Mouse (Mus musculus) layer of hippocampus, adult 2 months (tissue): ENCODE measurements around the gene Itgb3bp. TPM values are rescaled to one million over a fixed set of nuclear protein-coding genes. Genes with fewer than 3 reads are reported as not detected.

Experiments used
- DNase-seq, 2 experiments: peaks; one replicate each; pipeline ENCODE4 v3.0.0; 2022; ENCODE audit warnings: low spot score in 2 of 2
- H3K27ac ChIP-seq: fragments of 200-600 bp; 2 replicates; pipeline ENCODE4 v1.8.1; 2022
- H3K4me3 ChIP-seq: fragments of 200-600 bp; 2 replicates; pipeline ENCODE4 v1.8.1; 2022; ENCODE audit warnings: mild to moderate bottlenecking
- CTCF ChIP-seq: fragments of 200-600 bp; conservative IDR thresholded peaks from 2 replicates; pipeline ENCODE4 v1.8.1; 2022; ENCODE audit warnings: antibody characterized with exemption, mild to moderate bottlenecking, moderate library complexity
- total RNA-seq, 2 experiments: library from RNA; stranded (reverse); gene quantifications; 2 replicates each; pipeline ENCODE4 v1.2.3; 2021

The Itgb3bp gene
- total RNA-seq, 2 experiments from 2014 or later, result 5.1 to 6.4 TPM

DNA sequence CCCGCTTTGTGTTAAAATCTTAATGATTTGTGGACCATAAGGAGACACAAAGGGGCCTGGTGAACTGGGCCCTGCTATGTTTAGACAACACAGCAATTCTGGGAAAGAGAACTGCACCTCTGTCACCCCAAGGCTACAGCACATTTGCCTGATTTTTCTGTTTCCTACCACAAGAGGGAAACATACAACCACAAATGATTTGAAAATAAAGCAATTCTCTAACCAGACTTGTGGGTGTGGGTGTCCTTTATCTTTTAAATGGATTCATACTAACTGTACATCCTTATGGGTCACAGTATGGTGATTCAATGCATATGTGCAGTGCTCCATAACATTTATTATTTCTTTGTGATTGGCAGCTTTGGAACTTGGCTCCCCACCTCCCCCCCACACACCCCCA lies 17.6 kb upstream of the Itgb3bp start:
- TF ChIP-seq CTCF, result peak; percentile 87
- DNase-seq, result peak in 1 of 2 experiments; percentile 41
- Histone ChIP-seq H3K27ac (no peak overlapping the region), H3K4me3 (no peak overlapping the region)

GRCm38 (mm10) chr4:99946516-99946915 lies 16.9 kb upstream of the Itgb3bp start:
- H3K27ac ChIP-seq, result no peak overlapping the region
- TF ChIP-seq CTCF, result no peak
- H3K4me3 ChIP-seq, result no peak overlapping the region
- DNase-seq, result no peak

DNA sequence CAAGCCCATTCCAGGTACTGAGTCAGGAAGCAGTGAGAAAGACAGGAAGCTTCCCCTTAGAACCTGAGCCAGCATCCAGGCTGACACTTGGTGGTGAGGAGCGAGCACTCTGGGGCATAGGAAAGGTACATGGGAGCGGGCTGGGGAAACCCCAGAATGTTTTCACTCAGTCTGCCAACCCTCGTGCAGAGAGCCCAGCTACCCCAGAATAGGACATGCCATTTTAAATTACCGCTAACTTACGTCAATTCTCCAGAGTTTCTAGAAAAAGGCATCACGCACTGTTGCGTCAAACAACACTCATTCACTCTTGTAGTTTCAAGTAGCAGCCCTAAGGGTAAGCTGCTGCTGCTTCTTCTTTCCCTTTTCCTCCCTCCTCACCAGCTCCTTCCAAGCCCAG lies 15.4 kb upstream of the Itgb3bp start:
- Histone ChIP-seq H3K27ac (no peak overlapping the region), H3K4me3 (no peak overlapping the region)
- DNase-seq, result no peak
- no peak for TF ChIP-seq CTCF

DNA sequence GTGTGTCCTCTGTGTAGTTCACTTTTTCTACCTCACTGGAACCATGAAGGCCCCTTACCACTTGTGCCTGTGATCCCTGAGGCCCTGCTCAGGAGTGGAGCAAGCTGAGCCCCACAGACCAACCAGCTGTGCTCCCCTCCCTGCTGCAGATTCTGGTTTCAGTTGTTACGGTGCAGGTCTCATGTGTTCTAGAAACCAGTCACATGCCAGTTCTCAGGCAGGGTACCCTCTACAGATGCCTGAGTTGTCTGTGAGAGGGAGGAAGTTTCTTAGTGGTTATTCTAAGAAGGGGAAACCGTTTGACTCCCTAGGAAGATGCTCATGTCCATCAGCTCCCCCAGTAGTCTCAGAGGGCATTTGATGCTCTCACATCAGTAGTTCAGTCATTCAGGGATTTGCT lies 15.0 kb upstream of the Itgb3bp start:
- TF ChIP-seq CTCF, result no peak
- Histone ChIP-seq H3K27ac (no peak overlapping the region), H3K4me3 (no peak overlapping the region)
- no peak for DNase-seq

- no peak overlapping the region for H3K4me3 ChIP-seq
- TF ChIP-seq CTCF, result peak; percentile 64
- H3K27ac ChIP-seq, result no peak overlapping the region
- DNase-seq, result no peak
Observed at GRCm38 (mm10) chr4:99941655-99942414, 12.2 kb upstream of the Itgb3bp start.

DNA sequence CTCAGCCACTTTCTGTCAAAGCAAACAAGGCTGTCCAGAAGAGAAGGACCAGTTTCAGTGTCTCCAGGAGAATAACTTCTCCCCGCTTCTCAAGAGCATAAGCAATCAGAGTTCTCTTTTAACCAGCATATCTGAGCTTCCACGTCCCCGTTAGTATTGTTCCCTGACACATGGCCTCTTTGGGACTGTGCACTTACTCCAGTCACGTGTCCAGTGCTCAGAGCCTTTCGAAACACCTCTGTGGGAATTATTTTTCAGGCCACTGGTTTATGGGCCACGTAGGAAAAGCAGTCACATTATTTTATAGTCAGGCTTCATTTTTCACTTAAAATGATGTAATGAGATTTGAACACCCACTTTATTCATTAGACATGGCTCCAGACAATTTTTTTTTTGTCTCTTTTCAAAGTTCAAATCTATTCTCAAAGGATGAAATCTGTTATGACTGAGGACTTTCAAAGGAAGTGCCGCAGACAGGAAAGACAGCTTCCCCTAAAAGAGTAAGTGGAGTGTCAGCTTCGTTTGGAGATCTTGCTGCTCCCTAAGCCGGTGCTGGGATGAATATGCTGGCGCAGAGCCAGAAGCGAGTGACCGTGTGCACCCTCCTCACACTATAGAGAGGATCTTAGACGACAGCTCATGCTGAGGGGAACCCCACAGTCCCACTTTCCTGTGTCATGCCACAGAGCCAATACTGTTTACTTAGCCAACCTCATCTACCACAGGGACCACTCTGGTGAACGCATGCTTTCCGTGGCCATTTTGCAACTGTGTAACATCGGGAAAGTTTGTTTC lies 10.3 kb upstream of the Itgb3bp start:
- no peak for DNase-seq
- Histone ChIP-seq H3K27ac (no peak overlapping the region), H3K4me3 (no peak overlapping the region)
- TF ChIP-seq CTCF, result no peak

DNA sequence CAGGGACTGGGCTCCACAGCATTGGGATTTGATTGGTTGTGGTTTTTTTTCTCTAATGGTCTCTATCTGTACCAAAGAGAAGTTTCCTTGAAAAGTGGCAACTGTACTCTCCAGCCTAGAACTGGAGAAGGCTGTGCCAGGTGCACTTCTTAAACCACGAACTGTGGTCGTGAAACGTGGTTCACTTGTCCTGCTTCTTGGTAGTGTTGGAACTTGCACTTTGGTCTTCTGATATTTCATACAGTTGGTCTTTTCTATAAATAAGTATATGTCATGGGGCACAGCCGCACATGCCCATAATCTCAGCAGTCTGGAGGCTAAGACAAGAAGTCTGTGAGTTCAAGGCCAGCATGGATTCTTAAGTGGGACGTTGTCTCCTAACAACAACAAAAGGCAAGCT lies 6.7 kb upstream of the Itgb3bp start:
- DNase-seq, result no peak
- no peak for TF ChIP-seq CTCF
- H3K4me3 ChIP-seq, result no peak overlapping the region
- no peak overlapping the region for H3K27ac ChIP-seq

DNA sequence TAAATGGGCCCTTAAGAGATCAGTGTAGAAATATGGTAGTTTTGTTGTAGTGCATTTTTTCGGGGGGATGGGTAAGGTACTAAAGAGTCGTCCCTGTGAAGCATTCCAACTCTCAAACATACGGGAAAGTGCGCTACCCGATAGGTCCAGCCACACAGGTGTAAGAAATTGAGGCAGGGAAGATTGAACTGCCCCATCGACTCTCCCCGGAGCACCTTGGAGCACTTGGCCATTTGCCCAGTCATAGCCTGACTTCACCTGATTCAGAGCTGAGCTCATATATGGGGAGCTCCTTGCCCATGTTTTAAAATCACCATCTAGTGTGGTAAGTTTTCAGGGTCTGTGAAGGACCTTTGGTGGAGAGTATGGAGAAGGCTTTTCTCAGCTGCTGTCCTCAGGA lies 5.2 kb upstream of the Itgb3bp start:
- DNase-seq, result no peak
- Histone ChIP-seq H3K4me3 (no peak overlapping the region), H3K27ac (no peak overlapping the region)
- no peak for TF ChIP-seq CTCF

DNA sequence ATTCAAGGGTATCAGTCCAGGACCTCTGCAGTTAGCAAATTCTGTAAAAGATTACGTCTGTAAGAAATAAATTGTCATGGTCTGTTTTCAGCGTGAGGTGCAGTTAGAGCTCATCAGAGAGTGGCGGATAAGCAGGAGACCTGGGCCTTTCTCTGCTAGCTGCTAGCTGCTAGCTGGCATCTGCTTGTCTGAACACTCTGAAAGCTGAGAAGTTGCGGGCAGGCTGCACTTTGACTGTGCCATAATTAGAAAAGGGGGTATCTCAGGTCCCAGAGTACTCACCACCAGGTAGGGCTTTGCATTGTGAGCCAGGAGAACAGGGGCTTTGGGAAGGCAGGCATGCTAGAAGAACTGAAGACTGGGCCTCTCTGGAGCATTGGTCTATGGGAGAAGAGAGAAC lies 2.2 kb upstream of the Itgb3bp start:
- Histone ChIP-seq H3K4me3 (peak overlapping the region; percentile 92; the same call in 1 of the 2 replicates), H3K27ac (peak overlapping the region; percentile 97; the same call in 1 of the 2 replicates)
- DNase-seq, result no peak
- no peak for TF ChIP-seq CTCF

GRCm38 (mm10) chr4:99931240-99931580 lies 1.6 kb upstream of the Itgb3bp start:
- Histone ChIP-seq H3K4me3 (peak overlapping the region; percentile 92), H3K27ac (peak overlapping the region; percentile 97; the same call in 1 of the 2 replicates)
- TF ChIP-seq CTCF, result no peak
- DNase-seq, result no peak

- Histone ChIP-seq H3K27ac (peak overlapping the region; percentile 97), H3K4me3 (peak overlapping the region; percentile 92)
- no peak for TF ChIP-seq CTCF
- DNase-seq, result no peak
Observed at GRCm38 (mm10) chr4:99930518-99931239, 1.1 kb upstream of the Itgb3bp start.

- TF ChIP-seq CTCF, result no peak
- peak within 1 kb of the TSS; percentile 97 for H3K27ac ChIP-seq
- H3K4me3 ChIP-seq, result peak within 1 kb of the TSS; percentile 92
- peak; percentile 75 to 80 for DNase-seq
Observed at GRCm38 (mm10) chr4:99929149-99929612, 432 bp downstream of the Itgb3bp start, which contains the start of gene Pgm1. TSS of gene Pgm1 (plus strand) at chr4:99929414.

GRCm38 (mm10) chr4:99928521-99928920 lies 1.1 kb downstream of the Itgb3bp start:
- no peak for TF ChIP-seq CTCF
- no peak for DNase-seq
- H3K27ac ChIP-seq, result no peak overlapping the region
- no peak overlapping the region; the same call in 1 of the 2 replicates for H3K4me3 ChIP-seq
